Mouse (Mus musculus) ES-Bruce4 (cell line): Measurements from ENCODE around the gene Als2cr12.

Source experiments
- EP300 ChIP-seq: IDR thresholded peaks from 2 replicates; pipeline ENCODE4 v1.6.1; 2011; ENCODE audit warnings: low read depth, low read length; ENCODE audit not compliant: insufficient read depth
- POLR2A ChIP-seq: IDR thresholded peaks from one replicate; pipeline ENCODE4 v1.8.1; 2011; ENCODE audit warnings: low read length; ENCODE audit not compliant: insufficient read depth

- TF ChIP-seq POLR2A (no peak), EP300 (no peak)
Measured at GRCm38 (mm10) chr1:58603738-58604137, 92.1 kb downstream of the Als2cr12 start.
